Mouse (Mus musculus) liver, embryonic 14.5 days (tissue): ENCODE measurements at regions not wholly inside any gene's neighbourhood (a gene's known extent, or its start where the extent isn't known, plus 50 kb on each side); places are given as distances from the start of the nearest gene placed in this dataset.

ENCODE experiments used
- CTCF ChIP-seq: IDR thresholded peaks from 2 replicates; pipeline ENCODE4 v1.5.1; 2016; ENCODE audit warnings: antibody characterized with exemption, low read depth, control low read depth
- EP300 ChIP-seq: IDR thresholded peaks from 2 replicates; pipeline ENCODE4 v1.6.1; 2016; ENCODE audit warnings: antibody characterized with exemption, low read depth

DNA sequence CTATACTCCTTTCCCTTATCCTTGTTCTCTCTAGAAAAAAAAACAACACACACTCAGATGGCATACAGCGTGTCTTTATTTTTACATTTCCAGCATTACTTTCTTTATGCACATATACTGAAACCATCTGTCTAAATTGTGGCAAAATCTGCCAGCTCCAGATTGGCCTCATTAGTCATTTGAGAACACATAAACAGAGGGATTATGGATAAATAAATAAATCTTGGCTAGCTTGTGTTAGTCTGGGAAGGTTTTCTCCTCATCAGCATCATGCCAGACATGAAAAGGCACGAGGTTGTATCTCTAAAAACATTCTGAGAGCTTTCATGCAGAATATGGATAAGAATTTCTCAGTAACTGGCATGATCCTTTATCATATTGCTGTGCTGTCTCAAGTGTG lies 1369.1 kb downstream of the Slc22a22 start:
- TF ChIP-seq EP300 (no peak), CTCF (no peak)
